Mouse (Mus musculus) brown adipose tissue, adult 24 weeks (tissue): ENCODE data around the gene Epn2. TPM values are rescaled to one million over a fixed set of nuclear protein-coding genes. Genes with fewer than 3 reads are reported as not detected.

Source experiments
- H3K27ac ChIP-seq: fragments of 200-500 bp; replicated peaks from 2 replicates; pipeline ENCODE4 v1.5.1; 2012; ENCODE audit warnings: low read depth, mild to moderate bottlenecking, low read length
- H3K4me1 ChIP-seq: fragments of 200-500 bp; 2 replicates; pipeline ENCODE4 v1.6.1; 2012; ENCODE audit warnings: low read length, mixed read lengths; ENCODE audit not compliant: control insufficient read depth, insufficient read depth, insufficient read length
- H3K4me3 ChIP-seq: fragments of 200-500 bp; 2 replicates; pipeline ENCODE4 v1.5.1; 2012; ENCODE audit warnings: low read depth, mild to moderate bottlenecking, low read length, moderate library complexity; ENCODE audit not compliant: insufficient read depth
- polyA plus RNA-seq: library from polyadenylated mRNA; stranded (reverse); fragments of >200 nt; gene quantifications from 2 replicates; pipeline ENCODE4 v1.2.4, GENCODE M21; 2012; ENCODE audit not compliant: missing spikeins, insufficient read depth, insufficient read length

Epn2 gene
- polyA plus RNA-seq = 20.2 and 29.1 TPM in 2 replicates

- peak within 1 kb of the TSS; percentile 77 for H3K4me3 ChIP-seq
- peaks cover 21% of the 10 kb centered on the region for H3K4me1 ChIP-seq
- H3K27ac ChIP-seq = peak within 1 kb of the TSS; percentile 82
Measured at GRCm38 (mm10) chr11:61578983-61579877, at the start of gene Epn2. Epn2 (minus strand) TSS chr11:61579687.

GRCm38 (mm10) chr11:61626509-61626908, 47.0 kb upstream of the Epn2 start:
- Histone ChIP-seq H3K4me3 (no peak overlapping the region), H3K4me1 (no peaks in the 10 kb centered on the region), H3K27ac (no peak overlapping the region)

DNA sequence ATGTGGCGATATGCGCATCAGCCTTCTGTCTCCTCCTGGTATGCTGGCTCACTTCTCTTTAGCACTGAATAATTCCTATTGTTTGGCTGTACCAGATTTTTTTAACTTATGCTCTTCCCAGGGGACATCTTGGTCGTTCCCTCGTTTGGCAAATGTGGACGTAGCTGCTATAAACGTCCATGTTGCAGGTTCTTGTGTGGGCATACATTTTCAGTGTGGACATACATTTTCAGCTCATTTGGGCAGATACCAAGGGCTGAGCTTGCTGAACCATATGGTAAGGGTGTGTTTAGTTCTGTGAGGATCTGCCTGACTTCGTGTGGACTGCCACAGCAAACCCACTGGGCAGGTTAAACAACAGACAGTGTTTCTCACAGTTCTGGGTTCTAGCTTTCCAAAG, 45.6 kb upstream of the Epn2 start:
- Histone ChIP-seq H3K4me3 (no peak overlapping the region), H3K27ac (no peak overlapping the region), H3K4me1 (0 out of 2 replicates have a peak, but pooled peaks cover 2% of the 10 kb centered on the region)

DNA sequence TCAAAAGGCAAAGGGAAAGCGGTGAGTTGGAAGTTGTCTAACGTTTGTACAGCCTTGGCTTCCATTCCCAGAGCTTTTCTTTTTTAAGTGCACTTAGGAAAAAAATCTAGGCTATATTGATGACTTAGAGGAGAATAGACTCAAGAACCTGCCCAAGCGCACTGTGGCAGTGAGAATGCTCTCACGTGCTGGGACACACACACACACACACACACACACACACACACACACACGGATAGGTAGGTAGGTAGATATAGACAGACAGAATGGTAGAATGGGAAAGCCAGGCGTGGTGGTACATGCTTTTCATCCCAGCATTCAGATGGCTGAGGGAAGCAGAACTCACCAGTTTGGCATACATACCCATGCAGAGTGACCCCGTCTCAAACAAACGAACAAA, 41.3 kb upstream of the Epn2 start:
- Histone ChIP-seq H3K4me1 (peaks cover 28% of the 10 kb centered on the region), H3K27ac (peak overlapping the region; percentile 80), H3K4me3 (peak overlapping the region; percentile 58)

GRCm38 (mm10) chr11:61620254-61620670, 40.8 kb upstream of the Epn2 start:
- peak overlapping the region; percentile 58 for H3K4me3 ChIP-seq
- peak overlapping the region; percentile 96 for H3K27ac ChIP-seq
- peaks cover 31% of the 10 kb centered on the region for H3K4me1 ChIP-seq

DNA sequence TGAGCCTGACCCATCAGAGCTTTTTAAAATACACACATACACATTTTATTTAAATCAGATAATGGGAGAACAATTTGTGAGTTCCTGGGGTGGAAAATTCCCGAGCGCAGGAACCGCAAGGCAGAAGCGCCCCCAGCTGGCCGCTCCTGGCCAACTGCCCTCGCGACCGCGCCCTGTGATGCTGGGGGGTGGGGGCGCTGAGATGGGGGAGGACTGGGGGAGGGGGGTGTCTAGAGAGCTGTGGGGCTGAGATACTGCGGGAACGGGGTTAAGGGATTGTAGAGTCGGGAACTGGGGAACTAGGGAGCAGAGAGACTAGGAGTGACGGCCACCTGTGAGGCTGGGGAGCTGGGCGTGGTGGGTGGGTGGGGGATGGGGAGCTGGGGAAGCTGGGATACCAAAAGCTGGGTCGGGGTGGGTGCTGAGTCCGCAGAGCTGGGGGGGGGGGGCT, 40.3 kb upstream of the Epn2 start:
- Histone ChIP-seq H3K4me1 (peaks cover 35% of the 10 kb centered on the region), H3K27ac (peak overlapping the region; percentile 94), H3K4me3 (peak overlapping the region; percentile 58; the same call in 1 of the 2 replicates)

GRCm38 (mm10) chr11:61619356-61619755, 39.9 kb upstream of the Epn2 start:
- H3K27ac ChIP-seq = peak overlapping the region; percentile 94
- peaks cover 37% of the 10 kb centered on the region for H3K4me1 ChIP-seq
- no peak overlapping the region; the same call in 1 of the 2 replicates for H3K4me3 ChIP-seq

DNA sequence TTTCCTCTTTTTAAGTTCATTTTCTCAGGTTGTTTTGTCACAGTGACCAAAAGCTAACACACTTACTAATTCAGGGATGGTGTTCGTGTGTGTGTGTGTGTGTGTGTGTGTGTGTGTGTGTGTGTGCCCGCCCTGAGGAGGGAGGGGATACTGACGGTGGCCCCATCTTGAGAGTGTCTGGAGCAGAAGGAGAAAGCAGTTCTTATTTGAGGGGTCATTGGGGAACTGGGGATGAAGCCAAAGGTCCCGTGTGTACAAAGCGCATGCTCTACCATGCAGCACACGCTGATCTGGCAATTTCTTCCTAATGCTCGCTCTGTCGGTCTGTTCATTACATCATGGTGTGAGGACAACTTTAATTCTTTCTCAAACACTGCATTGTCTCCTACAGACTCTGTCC, 39.1 kb upstream of the Epn2 start:
- peak overlapping the region; percentile 95 for H3K27ac ChIP-seq
- H3K4me3 ChIP-seq = 0 out of 2 replicates have a peak overlapping the region, but pooled peaks have one; percentile 1
- peaks cover 39% of the 10 kb centered on the region for H3K4me1 ChIP-seq

- H3K27ac ChIP-seq = peak overlapping the region; percentile 95
- H3K4me1 ChIP-seq = peaks cover 39% of the 10 kb centered on the region
- H3K4me3 ChIP-seq = no peak overlapping the region
Measured at GRCm38 (mm10) chr11:61618131-61618530, 38.6 kb upstream of the Epn2 start.

DNA sequence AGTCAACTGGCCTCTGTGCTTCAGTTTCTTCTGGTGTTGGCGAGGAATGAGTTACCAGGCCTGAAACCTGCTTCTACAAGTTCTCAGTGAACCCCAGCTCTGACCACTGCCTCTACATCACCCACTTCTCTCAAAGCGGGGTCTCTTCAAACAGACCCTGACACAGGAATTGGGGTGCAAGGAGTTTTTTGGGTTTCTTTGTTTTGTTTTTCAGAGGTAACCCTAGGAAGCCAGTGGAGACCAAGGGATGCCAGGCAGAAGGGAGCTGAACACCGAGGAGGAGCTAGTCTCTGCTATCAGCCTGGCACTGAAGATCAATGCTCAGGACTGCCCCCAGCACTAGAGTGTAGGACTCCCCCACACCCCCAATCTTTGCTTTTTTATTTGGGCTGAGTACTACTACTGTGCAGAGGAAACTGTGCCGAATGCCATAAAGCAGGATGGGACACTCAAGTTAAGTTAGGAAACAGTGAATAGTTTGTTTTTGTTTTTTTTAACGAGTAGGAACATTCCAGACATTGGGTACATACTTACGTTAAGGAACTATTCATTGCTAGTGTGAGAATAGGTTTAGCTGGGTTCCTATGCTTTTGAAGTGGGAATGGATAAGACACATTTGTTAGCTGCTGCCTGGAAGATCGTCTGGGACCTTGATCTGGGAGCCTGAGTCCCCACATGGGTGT, 37.9 kb upstream of the Epn2 start:
- Histone ChIP-seq H3K27ac (peak overlapping the region; percentile 95), H3K4me3 (no peak overlapping the region)

GRCm38 (mm10) chr11:61616523-61617292, 37.2 kb upstream of the Epn2 start:
- Histone ChIP-seq H3K4me3 (peak overlapping the region; percentile 17; the same call in 1 of the 2 replicates), H3K27ac (peak overlapping the region; percentile 95), H3K4me1 (peaks cover 39% of the 10 kb centered on the region)

More for the DNA sequence above, 37.9 kb upstream of the Epn2 start:
- H3K4me1 ChIP-seq = peaks cover 39% of the 10 kb centered on the region

DNA sequence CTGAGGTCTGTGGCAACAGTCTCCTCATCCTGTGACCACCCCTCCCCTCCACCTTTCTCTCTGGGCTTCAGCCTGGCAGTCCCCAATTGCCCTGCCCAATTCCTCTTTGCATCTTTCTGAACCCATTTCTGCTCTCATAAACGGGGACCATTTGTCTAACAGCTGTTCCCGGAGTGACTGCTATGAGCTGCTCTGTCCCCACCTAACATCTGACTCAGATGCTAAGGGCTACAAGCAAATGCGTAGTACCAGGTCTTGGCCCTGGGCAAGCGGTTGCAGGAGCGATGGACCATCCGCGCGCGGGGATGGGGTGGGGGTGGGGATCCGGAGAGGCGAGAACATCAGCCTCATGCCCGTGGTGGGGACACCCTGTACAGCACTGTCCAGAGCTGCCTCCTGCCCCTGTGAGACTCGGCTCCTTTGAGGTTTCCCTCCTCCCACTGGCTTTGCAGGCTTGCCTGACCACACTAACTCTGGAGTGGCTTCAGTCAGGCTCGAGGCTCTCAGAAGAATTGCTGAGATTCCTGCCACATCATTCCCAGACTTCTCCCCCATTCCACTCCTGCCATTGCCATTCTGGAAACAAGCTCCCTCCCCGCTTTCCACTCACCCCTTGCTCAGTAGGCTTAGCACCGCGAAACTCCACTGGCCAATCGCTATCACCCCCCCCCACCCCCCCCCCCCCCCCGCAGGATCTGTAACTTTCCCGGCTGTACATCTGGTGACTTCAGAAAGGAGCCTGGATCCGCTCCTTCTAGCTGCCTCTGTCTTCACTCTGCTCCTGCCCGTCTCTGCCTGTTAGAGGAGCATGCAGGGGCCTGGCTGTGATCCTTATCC, 36.4 kb upstream of the Epn2 start:
- peak overlapping the region; percentile 95 for H3K27ac ChIP-seq
- peak overlapping the region; percentile 17; the same call in 1 of the 2 replicates for H3K4me3 ChIP-seq
- H3K4me1 ChIP-seq = peaks cover 39% of the 10 kb centered on the region

DNA sequence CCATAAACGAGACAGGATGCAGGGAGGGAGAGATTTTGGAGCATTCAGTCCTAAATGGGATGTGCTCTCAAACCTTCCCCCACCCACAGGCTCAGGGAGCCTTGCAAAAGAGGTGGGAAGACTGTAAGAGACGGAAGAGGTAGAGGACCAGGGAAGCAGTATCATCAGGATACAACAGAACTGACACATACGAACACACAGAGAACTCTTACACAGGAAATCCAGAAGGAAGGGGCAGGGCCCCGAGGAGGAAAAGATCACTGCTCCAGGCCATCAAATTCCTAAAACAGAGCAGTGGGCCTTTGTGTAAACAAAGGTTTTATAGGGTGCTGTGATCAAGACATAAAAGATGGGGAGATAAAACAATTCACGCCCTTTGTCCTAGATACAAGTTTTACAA, 34.9 kb upstream of the Epn2 start:
- peaks cover 42% of the 10 kb centered on the region for H3K4me1 ChIP-seq
- peak overlapping the region; percentile 75 for H3K27ac ChIP-seq
- H3K4me3 ChIP-seq = no peak overlapping the region

DNA sequence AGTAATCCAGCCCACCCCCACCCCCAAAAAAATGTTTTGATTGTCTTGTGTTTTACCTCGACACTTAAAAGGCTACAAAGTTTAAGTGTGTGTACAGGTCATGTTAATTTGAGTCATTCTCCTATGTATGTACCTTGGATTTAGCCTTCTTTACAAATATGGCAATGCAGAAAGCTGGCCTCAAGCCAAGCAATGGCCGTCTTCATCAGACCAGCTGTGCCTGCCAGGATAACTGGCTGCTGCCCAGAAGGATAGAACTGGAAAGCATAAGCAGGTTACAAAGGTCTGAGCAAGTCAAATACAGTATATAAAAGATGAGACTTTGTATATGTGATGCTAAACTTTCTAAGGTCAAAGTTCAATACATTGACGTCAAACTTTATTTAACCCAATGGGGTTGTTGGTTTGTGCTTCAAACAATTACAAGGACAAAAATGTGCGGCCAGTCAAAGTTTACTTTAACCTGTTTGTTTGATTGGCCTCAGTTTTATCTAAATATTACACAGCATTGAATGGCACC, 32.7 kb upstream of the Epn2 start:
- Histone ChIP-seq H3K4me3 (no peak overlapping the region), H3K4me1 (peaks cover 33% of the 10 kb centered on the region), H3K27ac (0 out of 2 replicates have a peak overlapping the region, but pooled peaks have one; percentile 7)
